Mouse (Mus musculus) forelimb bud, embryonic 11.5 days (tissue): ENCODE measurements at regions not wholly inside any gene's neighbourhood (a gene's known extent, or its start where the extent isn't known, plus 50 kb on each side); places are given as distances from the start of the nearest gene placed in this dataset.

Experiments
- DNase-seq: peaks from one replicate; pipeline ENCODE4 v3.0.0-alpha.2; 2012; ENCODE audit warnings: low read depth, low spot score

DNA sequence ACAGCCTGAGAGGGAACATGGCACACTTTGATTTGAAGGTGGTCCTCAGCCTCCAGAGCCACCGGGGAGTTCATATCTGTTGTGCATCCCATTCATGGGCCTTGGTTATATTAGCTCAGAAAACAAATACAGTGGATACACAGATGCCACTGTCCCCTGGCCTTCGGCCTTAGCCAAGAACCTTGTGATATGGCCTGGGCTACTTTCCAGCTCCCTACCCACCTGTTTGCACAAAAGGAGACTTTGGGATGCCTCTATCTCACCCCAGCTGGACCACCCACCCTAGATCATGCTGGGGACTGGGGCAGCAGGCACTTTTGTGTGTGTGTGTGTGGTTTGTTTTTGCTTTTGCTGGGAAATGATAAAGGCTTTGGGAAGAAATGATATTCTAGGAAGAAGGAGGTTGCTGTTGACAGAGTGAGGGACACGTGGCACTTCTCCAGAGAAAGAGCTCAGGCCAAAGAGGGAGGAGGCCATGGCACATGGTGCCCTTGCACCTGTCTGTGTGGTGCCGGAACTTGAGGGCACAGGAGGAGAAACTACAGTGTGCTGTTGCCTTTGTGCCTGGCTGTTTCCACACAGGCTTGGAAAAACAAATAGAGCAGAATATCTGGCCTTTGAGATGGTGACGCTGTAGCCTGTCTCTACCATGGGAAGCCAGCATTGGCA lies 135.6 kb upstream of the Id2 start:
- no peak for DNase-seq

DNA sequence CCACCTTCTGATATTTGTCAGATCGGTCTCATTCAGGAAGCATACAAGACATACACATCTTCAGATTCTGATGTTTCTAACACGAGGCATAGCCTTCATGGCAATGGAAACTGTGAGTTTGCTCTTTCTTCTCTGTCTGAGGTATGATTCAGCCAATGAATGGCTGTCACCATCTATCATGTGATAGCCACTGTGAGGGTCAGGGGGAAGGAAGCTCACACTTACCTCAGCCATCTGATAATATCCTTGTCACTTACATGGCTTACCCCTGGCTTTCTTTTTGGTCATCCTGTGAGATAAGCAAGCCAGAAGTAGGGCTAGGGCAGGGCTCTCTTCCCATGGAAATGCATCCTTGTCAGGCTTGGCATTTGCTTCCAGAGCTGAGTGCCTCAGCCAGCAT lies 131.8 kb upstream of the Id2 start:
- DNase-seq, result no peak

DNA sequence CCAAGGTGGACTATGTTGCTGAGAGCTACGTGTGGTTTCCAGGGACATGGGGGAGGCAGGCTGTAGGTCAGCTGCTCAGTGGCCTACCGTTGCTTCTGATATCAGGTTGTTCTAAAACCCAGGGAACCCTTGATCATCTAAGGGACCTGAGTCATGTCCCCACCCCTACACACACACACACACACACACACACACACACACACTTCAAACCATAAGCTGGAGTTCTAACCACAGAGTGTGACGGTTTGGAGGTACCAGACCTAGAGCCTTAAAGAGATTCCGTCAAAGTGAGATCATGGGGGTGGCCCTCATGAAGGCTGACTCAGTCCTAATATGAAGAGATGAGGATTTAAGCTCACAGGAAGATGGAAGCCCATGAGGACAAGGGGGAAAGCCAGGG lies 130.8 kb upstream of the Id2 start:
- no peak for DNase-seq

DNA sequence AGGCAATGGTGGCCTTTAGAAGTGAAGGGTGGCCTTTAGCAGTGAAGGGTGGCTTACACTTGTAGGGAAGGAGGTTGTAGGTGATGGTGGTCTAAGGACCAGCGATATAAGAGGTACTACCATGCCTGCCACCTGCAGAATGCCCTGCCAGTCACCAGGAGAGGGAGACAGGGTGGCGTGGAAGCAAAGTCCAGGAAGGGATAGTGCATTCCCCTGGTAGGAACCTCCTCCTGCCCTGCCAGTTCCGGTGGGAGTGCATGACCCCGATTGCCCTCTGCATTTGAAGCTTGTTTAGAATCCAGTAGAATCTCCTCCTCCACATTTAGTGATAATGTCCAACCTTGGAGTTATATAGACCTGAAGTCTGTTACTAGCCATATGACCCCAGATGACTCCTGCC lies 127.7 kb upstream of the Id2 start:
- DNase-seq, result no peak

DNA sequence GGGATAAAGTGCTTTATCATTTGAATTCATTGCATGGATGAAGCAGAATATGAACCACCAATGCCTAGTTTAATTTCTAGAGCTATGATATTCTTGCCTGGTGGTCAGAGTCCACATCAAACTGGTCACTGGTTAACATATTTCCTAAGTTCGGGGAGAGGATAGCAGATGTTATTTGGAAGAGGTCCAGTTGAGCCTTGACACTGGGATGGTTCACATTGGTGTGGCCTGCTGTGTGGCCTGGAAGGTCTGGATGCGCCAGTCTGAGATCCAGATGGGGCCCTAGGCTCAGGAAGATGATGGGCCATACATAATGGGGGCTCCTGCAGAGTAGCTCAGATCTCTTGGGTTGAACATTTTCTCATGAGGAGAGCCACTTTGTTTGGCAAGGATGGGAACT lies 127.3 kb upstream of the Id2 start:
- no peak for DNase-seq

DNA sequence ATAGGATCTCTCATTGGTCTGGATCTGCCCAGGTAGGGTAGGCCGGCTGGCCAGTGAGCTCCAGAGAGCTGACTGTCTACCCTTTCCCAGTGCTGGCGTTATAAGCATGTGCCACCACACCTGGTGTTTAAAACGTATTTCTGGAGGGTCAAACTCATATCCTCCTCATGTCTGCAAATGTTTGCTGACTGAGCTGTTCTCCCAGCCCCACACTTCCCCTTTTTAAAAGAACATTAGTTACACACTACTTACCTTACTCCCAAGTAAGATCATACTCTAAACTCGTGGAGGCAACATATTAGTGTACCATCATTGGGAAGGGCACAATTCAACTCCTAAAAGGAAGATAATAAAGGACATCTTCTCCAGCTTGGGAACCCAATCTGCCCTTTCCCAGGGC lies 126.6 kb upstream of the Id2 start:
- DNase-seq, result no peak

DNA sequence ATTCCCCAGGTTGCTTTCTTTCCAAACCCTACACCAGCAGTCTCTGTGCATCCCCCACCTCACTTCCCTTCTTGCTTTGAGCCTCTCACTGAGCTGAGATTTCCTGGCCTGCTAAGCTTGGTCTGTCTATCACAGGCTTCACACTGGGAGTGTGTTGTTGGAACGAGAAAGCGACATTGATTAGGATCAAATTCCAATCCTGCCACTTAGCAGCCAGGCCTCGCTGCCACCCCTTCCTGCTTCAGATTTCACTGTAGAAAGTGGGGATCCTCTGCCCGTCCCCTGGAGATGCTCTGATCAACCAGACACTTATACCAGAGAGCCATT lies 123.8 kb upstream of the Id2 start:
- DNase-seq, result no peak

DNA sequence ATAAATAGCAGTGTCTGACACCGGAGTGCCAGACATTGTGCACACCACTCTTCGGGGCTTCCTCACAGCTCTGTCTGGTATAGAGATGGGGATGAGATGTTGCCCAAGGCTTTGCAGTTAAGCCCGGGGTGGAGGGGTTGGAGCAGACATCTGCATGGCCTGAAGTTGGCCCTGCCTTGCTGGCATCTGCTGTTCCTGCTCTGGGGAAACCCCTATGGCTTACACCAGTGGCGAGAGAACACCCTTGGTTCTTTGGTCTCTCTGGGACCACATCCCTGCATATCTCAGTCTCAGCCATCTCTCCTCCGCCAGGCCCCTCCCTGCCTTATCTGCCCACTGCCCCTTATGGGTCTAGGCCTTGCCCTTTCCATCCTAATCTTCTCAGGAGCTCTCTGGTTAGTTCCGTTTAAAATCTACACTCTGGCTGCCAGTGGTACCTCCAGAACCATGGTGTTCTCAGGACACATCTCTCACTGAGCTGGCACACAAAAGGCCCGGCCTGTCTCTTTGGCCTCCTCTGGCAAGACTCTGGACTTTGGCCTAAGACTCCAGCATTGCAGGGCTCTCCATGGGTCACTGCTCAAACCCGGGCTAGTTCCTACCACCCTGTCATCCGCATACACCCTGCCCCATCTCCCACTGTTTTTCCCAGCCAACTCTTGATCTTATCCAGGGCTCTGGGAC lies 123.3 kb upstream of the Id2 start:
- DNase-seq, result no peak

DNA sequence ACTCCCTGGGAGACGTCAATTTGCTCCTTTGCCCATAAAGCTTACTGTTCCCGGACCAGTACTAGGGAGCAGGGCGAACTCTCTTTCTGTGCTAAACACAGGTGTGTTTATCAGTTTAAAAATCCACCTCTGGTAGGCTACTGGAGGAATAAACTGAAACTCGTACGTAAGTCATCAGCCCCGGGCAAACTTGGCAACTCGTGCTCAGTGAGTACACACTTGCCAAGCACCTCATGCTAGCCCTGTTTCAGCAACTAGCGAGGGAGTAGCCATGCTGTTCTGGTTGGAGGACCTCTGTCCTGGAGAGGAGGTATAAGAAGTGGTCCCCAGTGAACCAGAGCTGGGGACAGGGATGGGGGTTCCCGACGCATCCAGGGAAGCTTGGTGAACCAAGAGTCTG lies 122.6 kb upstream of the Id2 start:
- no peak for DNase-seq

DNA sequence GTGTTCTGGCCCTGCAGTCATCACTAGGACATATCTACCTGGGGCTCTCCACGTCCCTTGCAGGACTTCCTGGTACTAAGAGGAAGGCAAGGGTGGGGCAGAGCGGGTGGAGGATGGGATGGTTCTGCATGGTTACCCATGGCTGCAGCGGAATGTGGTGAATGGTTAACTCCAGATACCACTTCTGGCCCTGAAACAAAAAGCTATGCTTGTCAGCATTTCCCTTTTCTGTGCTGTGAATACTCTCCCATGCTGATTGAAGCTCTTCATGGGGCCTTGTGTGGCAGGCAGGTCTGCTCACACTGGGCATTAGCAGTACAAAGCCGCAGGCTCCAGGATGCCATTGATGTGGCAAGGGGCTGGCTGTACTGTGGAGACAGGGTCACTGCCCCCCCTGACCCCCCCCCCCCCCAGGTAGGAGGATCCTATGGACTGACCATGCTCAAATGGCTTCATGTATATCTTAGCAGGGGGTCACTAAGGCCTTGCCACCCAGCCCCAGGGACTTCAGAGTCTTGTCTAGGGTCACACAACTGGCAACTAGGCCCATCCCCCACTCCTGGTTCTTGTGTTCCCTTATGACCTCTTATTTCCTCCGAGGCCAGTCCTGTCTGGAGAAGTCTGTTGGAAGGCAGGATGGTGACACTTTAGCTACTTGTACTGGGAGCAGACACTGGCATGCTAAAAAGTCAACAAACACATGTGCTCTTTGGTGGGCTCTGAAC lies 120.0 kb upstream of the Id2 start:
- DNase-seq, result no peak

DNA sequence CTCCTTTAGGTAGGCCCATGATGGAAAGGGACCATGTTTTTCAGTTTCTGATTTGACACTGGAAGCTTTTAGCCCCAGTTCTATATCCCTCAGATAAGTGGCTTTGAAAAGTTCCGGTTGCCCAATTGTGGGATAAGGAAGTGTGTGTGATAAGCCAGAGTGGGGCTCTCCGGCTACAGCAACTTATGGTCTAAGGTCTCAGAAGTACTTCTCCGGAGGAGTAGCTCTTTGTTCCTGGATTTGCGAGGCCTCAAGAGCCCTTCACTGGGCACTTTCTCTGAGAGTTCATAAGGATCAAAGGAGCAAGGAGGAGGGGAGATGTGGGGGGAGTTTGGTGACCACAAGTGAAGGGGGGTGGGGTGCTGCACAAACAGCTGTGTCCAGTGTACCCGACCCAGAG lies 118.3 kb upstream of the Id2 start:
- DNase-seq, result no peak

DNA sequence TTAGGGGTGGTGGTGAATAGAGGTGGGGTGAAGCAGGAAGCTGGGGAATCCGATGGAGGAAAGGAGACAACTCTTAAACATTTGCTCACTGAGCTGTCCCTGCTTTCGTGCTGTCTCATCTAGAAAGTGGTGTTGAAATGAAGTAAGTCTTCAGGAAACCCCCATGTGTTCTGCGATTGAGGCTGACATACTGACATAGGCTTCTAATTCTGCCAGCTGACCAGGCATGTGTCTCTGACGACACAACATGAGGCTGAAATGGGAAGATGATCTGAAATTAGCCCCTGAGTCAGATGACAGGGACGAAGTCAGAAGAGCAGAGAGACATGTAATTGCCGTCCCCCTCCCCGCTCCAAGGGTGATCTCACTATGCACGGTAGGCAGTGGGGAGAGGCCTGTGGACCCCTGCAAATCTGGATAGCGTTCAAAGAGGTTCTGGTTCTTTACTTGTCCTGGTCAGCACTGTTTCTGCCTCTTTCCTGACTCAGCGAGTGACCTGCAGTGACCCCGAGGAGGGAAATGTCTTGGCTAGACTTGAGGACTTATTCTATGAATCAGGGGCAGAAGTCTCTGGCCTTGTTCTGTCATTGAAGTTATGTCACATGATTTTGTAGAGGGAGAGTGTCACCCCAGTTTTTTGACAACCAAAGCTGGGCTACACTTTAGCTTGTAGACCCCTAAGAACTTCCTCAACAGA lies 117.0 kb upstream of the Id2 start:
- DNase-seq, result no peak

DNA sequence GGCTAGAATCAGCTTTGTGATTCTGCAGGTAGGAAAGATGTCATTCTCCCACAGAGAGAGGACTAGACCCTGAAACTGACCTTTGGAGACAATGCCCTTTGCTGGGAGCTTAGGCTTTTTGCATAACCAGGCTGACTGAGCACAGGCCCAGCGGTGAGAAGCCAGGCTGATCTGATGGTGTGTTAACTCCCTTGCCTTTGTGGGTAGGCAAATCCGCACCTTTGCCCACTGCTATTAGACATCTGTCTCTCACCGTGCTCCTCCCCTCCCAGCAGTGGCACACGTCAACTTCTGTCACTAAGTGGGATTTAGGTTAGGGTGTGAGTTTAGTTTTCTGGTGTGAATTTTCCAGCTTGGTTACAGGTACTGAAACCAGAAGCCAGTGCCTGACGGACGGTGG lies 114.4 kb upstream of the Id2 start:
- DNase-seq, result no peak

DNA sequence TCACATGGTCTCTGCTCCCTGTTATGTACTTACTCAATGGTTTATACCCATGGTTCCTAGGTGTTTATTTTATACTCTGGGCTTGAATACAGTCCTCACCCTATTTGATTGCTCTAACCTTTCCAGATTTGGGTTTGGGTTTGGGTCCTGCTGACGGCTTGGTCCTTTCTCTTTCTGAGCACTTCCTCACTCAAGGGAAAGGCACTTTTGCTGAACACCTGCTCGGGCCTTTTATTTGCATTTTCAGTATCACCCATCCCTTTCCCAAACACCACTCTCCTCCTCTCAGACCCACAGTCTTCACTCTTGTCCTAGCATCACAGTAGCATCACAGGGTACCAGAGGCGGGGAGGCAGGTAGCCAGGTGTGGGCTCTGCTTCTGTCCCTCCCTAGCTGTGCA lies 113.7 kb upstream of the Id2 start:
- no peak for DNase-seq

DNA sequence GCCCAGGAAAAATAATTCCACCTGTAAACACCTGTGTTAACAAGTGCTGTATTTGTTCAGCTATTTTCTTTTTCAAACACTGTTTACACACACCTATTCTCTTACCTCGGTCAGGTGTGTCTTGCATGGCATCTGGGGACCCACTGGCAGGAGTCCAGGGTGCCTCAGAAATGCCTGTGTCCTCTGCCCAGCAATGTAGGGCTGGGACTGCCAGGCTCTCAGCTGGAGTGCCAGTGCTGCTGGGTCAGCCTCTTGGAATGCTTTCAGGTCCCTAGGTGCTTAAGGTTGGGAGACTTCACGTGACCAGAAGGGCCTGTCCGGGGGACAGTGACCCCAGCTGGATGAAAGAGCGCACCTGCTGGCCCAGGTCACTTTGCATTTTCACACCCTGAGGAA lies 112.4 kb upstream of the Id2 start:
- no peak for DNase-seq

DNA sequence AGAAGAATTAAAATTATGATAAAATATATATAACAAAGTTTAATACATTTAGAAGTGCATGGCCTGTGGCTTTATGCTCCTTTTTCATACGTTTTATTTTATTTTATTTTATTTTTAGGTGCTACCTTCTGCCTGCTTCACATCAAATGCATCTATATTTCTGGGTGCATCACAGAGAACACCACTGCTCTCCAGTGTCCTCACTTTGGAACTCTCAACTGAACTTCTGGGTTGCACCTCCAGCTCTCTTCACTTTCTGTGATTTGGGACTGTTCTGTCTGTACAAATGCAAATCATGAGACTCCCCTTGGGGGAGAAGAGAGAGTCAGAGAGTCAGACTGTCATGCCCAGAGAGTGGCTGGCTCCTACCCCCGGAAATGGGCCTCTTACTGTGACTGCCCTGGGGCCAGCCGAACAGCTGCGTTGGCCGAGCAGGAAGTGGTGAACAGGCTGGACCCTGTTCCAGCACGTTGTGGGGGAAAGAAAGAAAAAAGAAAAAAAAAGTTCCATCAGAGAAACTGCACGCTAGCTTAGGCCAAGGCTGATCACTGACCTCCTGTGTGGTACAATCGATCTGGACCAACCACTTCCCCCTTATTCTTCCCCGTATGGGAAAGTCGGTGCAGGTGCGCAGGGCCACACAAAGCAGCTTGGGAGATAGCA lies 111.9 kb upstream of the Id2 start:
- DNase-seq, result peak; percentile 12

DNA sequence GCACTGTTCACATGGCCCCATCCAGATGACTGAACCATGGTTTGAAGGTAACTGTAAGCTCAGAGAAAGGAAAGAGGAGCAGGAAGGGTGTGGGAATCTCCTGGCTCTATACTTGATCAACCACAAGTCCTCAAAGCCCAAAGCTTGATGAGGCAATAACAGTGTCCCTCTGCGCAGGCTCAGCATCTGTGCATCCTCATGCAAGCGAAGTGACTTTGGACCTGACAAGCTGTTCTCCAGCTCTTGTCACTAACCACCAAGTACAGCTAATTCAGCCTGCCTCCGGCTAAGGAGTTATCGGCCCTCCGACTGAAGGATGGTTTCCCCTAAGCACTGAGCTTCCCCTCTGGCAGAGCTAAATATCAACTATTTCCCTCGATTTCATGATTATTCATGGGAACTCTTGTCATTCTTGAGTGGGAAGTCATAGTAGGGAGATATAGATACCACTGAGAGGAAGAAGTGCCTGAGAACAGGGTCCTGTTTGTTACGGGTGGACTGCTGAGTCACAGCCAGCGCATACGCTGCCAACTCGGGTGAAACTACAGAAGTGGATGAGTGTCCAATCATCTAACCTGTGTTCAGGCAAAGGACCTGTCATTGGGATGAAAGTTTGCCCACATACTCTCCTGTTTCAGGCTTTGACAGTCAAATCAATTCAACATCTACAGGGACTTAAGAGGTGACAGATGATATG lies 106.6 kb upstream of the Id2 start:
- DNase-seq, result no peak

DNA sequence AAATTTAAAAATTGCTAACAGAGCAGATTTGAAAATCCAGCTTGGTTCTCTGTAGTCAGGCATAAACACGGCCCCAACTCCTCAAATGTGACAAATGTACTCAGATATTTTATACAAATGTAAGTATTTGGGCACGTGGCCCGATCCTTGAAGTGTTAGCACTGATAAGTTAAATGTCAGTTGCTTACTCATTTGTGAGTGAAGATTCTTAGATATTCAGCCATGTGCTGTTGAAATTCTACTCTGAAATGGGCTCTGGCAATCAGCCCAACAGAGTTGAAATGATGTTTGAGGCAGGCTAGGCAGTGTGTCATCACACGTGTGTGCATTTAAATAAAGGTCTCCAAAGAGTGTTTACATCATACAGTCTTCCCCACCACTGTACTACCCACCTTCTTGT lies 103.2 kb upstream of the Id2 start:
- no peak for DNase-seq

DNA sequence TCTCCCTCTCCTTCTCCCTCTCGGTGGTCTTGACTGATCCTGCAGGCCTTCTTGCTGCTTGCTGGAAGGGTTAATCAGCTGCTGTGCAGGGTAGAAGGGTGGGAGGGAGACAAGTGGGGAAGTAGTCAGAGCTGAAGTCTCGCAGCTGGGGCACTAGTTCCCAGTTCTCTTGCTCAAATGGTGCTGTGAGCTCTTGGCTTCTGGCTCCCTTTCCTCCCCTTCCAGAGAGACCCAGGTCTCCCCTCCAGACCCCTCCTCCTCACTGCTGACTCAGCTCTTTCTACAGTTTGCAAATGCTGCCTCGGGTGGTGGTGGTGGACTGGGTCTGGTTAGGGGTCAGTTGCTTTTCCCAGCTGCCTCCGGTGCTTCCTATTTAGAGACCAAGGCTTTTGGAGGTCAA lies 100.8 kb upstream of the Id2 start:
- DNase-seq, result no peak

DNA sequence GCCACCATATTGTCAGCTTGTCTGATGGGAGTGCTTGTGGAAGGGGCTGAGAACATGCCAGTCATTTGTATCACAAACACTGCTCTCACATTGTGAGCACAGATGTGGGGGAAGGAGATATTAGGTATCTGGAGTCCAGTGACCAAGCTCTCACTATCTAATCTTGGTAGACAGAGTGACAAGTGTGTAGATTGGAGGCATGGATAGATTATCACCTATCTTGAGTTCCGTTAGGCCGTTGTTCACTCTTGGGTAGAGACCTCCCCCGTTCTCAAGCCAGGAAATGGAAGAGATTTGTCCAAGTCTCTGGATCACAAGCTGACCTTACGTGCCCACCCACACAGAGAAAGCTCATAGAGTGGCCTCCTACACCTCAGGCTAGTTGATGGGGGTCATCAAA lies 99.1 kb upstream of the Id2 start:
- DNase-seq, result no peak

DNA sequence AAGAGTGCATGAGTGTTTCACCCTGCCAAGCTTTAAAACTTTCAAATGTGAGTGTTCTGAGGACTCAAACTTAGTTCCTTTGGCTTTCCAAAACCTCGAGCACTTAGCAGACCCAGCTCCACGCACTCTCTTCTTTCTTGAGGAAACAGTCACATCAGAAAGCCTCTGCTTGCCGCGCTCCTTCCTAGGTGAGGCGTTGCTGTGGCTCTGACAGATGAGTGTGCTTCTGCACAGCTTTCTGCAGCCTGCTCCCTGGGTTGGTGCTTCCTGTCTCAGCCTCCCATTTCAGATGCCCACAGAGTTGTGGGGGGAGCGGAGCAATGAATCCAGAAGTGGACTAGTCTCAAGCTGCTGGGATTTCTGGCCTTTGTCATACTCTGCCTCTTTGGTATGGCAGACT lies 95.3 kb upstream of the Id2 start:
- no peak for DNase-seq

DNA sequence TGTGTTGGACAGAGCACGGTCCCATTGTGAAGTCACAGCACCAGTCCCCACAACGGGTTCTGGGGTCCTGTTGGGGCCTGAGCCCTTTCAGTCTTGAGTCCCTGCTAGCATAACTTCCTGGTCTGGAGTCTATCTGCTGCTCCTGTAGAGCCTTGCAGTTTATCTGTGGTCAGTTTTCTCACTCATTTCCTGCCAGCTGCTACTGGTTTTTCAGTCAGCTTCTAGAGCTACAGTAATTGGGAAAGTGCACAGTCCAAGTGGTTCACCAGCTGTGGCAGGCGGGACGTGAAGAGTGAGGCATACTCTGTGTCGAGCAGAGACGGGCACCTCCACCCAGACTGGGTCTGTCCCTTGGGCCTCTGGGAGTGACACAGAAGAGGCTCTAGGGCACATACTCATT lies 93.4 kb upstream of the Id2 start:
- DNase-seq, result peak; percentile 49
